Mouse (Mus musculus) erythroblast, embryonic 14.5 days (primary cell): ENCODE data around the gene Kdr. TPM values are rescaled to one million over a fixed set of nuclear protein-coding genes. Genes with fewer than 3 reads are reported as not detected.

Source experiments
- H3K27me3 ChIP-seq: 2 replicates; pipeline ENCODE4 v1.6.1; 2012; ENCODE audit warnings: inconsistent platforms; ENCODE audit not compliant: control insufficient read depth
- H3K36me3 ChIP-seq: 2 replicates; pipeline ENCODE4 v1.6.1; 2012; ENCODE audit warnings: mild to moderate bottlenecking, inconsistent platforms; ENCODE audit not compliant: control insufficient read depth
- H3K4me1 ChIP-seq: 2 replicates; pipeline ENCODE4 v1.6.1; 2012; ENCODE audit warnings: inconsistent platforms; ENCODE audit not compliant: control insufficient read depth
- H3K4me3 ChIP-seq: replicated peaks from 2 replicates; pipeline ENCODE3; 2012; ENCODE audit warnings: moderate library complexity, mild to moderate bottlenecking, inconsistent platforms
- H3K9me3 ChIP-seq: 2 replicates; pipeline ENCODE4 v1.6.1; 2012; ENCODE audit warnings: low read length, inconsistent platforms, mixed read lengths; ENCODE audit not compliant: control insufficient read depth
- GATA1 ChIP-seq: IDR thresholded peaks from 2 replicates; pipeline ENCODE4 v1.6.1; 2012; ENCODE audit warnings: low read length, inconsistent platforms, mixed read lengths
- TAL1 ChIP-seq: IDR thresholded peaks from 3 replicates; pipeline ENCODE4 v1.6.1; 2012; ENCODE audit warnings: low read length, inconsistent platforms, mixed read lengths
- polyA plus RNA-seq: library from polyadenylated mRNA; stranded (reverse); fragments of >175 nt; gene quantifications from 2 replicates; pipeline ENCODE4 v1.2.3, GENCODE M21; 2012

The Kdr gene
- polyA plus RNA-seq, 1 experiment = 0.02 TPM

DNA sequence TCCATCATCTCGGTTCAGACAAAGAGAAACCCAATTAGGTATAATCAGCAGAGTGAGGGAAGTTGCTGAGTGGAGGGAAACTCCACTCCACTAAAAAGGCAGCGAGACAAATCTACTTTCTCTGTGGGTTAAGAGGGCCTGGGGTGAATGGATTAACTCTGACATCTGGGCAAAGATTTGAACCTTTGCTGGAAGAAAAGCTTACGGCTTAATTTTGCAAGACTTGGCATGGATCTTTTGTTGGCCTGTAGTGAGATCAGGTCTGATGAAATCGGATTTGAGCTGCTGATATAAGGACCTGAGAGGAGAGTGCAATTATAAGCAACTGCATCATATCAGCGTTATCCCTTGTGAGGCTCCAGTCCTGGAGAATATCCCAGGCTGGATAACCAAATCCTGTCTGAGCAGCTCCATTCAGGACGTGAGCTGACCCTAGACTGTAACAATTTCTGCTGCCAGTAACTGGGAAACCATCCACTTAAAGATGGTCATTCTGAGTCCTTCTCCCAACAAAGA lies 85.2 kb downstream of the Kdr start:
- TF ChIP-seq TAL1 (no peak), GATA1 (no peak)
- H3K27me3 ChIP-seq = peaks cover 4% of the 10 kb centered on the region
- no peaks in the 10 kb centered on the region for H3K36me3 ChIP-seq
- H3K4me1 ChIP-seq = no peaks in the 10 kb centered on the region
- H3K9me3 ChIP-seq = no peaks in the 10 kb centered on the region
- H3K4me3 ChIP-seq = no peak overlapping the region

Other genes with a start within 250 kb of the Kdr start
- 4.1 and 4.6 TPM in 2 replicates for gene Srd5a3, start 161.8 kb upstream of the Kdr start, polyA plus RNA-seq
- 4.0 and 4.6 TPM in 2 replicates for gene Tmem165, start 205.4 kb upstream of the Kdr start, polyA plus RNA-seq